Mouse (Mus musculus) forebrain, embryonic 15.5 days (tissue): ENCODE measurements around the gene Trak2. TPM values are rescaled to one million over a fixed set of nuclear protein-coding genes. Genes with fewer than 3 reads are reported as not detected.
"Not testable (repeated sequence)": the region's sequence is repeated elsewhere in the genome, so short reads cannot be mapped to it uniquely, and the experiment has no call there.

Experiments used
- ATAC-seq: fragments of 200-750 bp; cut with Nextera tagmentation; replicated peaks from 2 replicates; pipeline ENCODE4 v1.8.0; 2017; ENCODE audit warnings: mild to moderate bottlenecking, moderate TSS enrichment, moderate library complexity
- H3K27ac ChIP-seq: fragments of 300-500 bp; sonication (generic); replicated peaks from 2 replicates; pipeline ENCODE4 v1.5.1; 2015; ENCODE audit warnings: mild to moderate bottlenecking, inconsistent platforms
- H3K27me3 ChIP-seq: fragments of 300-500 bp; sonication (generic); 2 replicates; pipeline ENCODE4 v1.6.1; 2015; ENCODE audit warnings: inconsistent platforms
- H3K36me3 ChIP-seq: fragments of 300-500 bp; sonication (generic); 2 replicates; pipeline ENCODE4 v1.6.1; 2015; ENCODE audit warnings: mild to moderate bottlenecking, inconsistent platforms
- H3K4me1 ChIP-seq: fragments of 300-500 bp; sonication (generic); 2 replicates; pipeline ENCODE4 v1.6.1; 2015; ENCODE audit warnings: inconsistent platforms
- H3K4me2 ChIP-seq: fragments of 300-500 bp; sonication (generic); replicated peaks from 2 replicates; pipeline ENCODE4 v1.6.1; 2015; ENCODE audit warnings: mild to moderate bottlenecking, inconsistent platforms
- H3K4me3 ChIP-seq: fragments of 300-500 bp; sonication (generic); 2 replicates; pipeline ENCODE4 v1.5.1; 2015; ENCODE audit warnings: mild to moderate bottlenecking, inconsistent platforms
- H3K9ac ChIP-seq: fragments of 300-500 bp; sonication (generic); replicated peaks from 2 replicates; pipeline ENCODE4 v1.6.1; 2015; ENCODE audit warnings: mild to moderate bottlenecking, inconsistent platforms
- H3K9me3 ChIP-seq: fragments of 300-500 bp; sonication (generic); 2 replicates; pipeline ENCODE4 v1.6.1; 2016; ENCODE audit warnings: inconsistent platforms
- WGBS: fragments of 180-500 bp; shearing (Covaris S2); methylation state at CpG from one replicate; pipeline ENCODE4 v1.1.7; 2015; ENCODE audit warnings: mixed read lengths; 5-methylcytosine and 5-hydroxymethylcytosine counted together
- polyA plus RNA-seq: library from polyadenylated mRNA; unstranded; fragments of >200 nt; fragmentation: Nextera tagmentation; extraction: Ambion mirVana; gene quantifications from 2 replicates; pipeline ENCODE4 v1.2.1, GENCODE M21; 2015

The Trak2 gene
- polyA plus RNA-seq, 1 experiment from 2014 or later, result 21.3 TPM

GRCm38 (mm10) chr1:58962865-58963264 lies 10.4 kb downstream of the Trak2 start:
- no peak for ATAC-seq
- Histone ChIP-seq H3K36me3 (no peaks in the 10 kb centered on the region), H3K4me2 (no peak overlapping the region), H3K9ac (no peak overlapping the region), H3K27me3 (no peaks in the 10 kb centered on the region), H3K27ac (no peak overlapping the region), H3K4me1 (peaks cover 3% of the 10 kb centered on the region; the same call in 1 of the 2 replicates), H3K9me3 (no peaks in the 10 kb centered on the region), H3K4me3 (no peak overlapping the region)

- WGBS, result 89% methylated on average over 5 of the region's 5 CpGs
- Histone ChIP-seq H3K4me2 (no peak overlapping the region), H3K4me1 (peaks cover 3% of the 10 kb centered on the region; the same call in 1 of the 2 replicates), H3K9ac (no peak overlapping the region), H3K27ac (no peak overlapping the region), H3K4me3 (no peak overlapping the region), H3K9me3 (no peaks in the 10 kb centered on the region), H3K36me3 (no peaks in the 10 kb centered on the region), H3K27me3 (no peaks in the 10 kb centered on the region)
- no peak for ATAC-seq
Measured at GRCm38 (mm10) chr1:58962418-58962817, 10.8 kb downstream of the Trak2 start.

GRCm38 (mm10) chr1:58961152-58961893 lies 11.9 kb downstream of the Trak2 start:
- H3K9ac ChIP-seq, result no peak overlapping the region
- peaks cover 3% of the 10 kb centered on the region; the same call in 1 of the 2 replicates for H3K4me1 ChIP-seq
- no peaks in the 10 kb centered on the region for H3K9me3 ChIP-seq
- H3K36me3 ChIP-seq, result no peaks in the 10 kb centered on the region
- WGBS, result 70% methylated on average over 12 of the region's 12 CpGs
- no peaks in the 10 kb centered on the region for H3K27me3 ChIP-seq
- H3K4me2 ChIP-seq, result no peak overlapping the region
- no peak for ATAC-seq
- H3K4me3 ChIP-seq, result no peak overlapping the region
- no peak overlapping the region for H3K27ac ChIP-seq

GRCm38 (mm10) chr1:58959682-58960081 lies 13.5 kb downstream of the Trak2 start:
- Histone ChIP-seq H3K27me3 (no peaks in the 10 kb centered on the region), H3K36me3 (no peaks in the 10 kb centered on the region), H3K9ac (no peak overlapping the region), H3K4me2 (no peak overlapping the region), H3K27ac (no peak overlapping the region), H3K4me3 (no peak overlapping the region), H3K9me3 (no peaks in the 10 kb centered on the region), H3K4me1 (peaks cover 3% of the 10 kb centered on the region; the same call in 1 of the 2 replicates)
- 90% methylated on average over 2 of the region's 2 CpGs for WGBS
- ATAC-seq, result no peak

- not testable (repeated sequence) for H3K27me3 ChIP-seq, H3K27ac ChIP-seq
Measured at GRCm38 (mm10) chr1:58958789-58959526, 14.3 kb downstream of the Trak2 start.

GRCm38 (mm10) chr1:58957931-58958330 lies 15.3 kb downstream of the Trak2 start:
- no peak overlapping the region for H3K4me3 ChIP-seq
- no peaks in the 10 kb centered on the region for H3K9me3 ChIP-seq
- ATAC-seq, result no peak
- no peak overlapping the region for H3K27ac ChIP-seq
- 64% methylated on average over 2 of the region's 2 CpGs for WGBS
- H3K36me3 ChIP-seq, result no peaks in the 10 kb centered on the region
- no peak overlapping the region for H3K9ac ChIP-seq
- no peak overlapping the region for H3K4me2 ChIP-seq
- H3K27me3 ChIP-seq, result no peaks in the 10 kb centered on the region
- H3K4me1 ChIP-seq, result peaks cover 3% of the 10 kb centered on the region; the same call in 1 of the 2 replicates

More at GRCm38 (mm10) chr1:58958789-58959526, 14.3 kb downstream of the Trak2 start:
- not testable (repeated sequence) for H3K9me3 ChIP-seq, H3K9ac ChIP-seq, H3K4me1 ChIP-seq, H3K4me2 ChIP-seq, ATAC-seq, H3K4me3 ChIP-seq, H3K36me3 ChIP-seq
- 78% methylated on average over 16 of the region's 16 CpGs for WGBS

GRCm38 (mm10) chr1:58956229-58956628 lies 17.0 kb downstream of the Trak2 start:
- WGBS, result 85% methylated on average over 9 of the region's 9 CpGs
- no peak overlapping the region for H3K4me3 ChIP-seq
- no peak overlapping the region for H3K4me2 ChIP-seq
- H3K27me3 ChIP-seq, result no peaks in the 10 kb centered on the region
- H3K36me3 ChIP-seq, result no peaks in the 10 kb centered on the region
- ATAC-seq, result no peak
- no peak overlapping the region for H3K27ac ChIP-seq
- H3K9me3 ChIP-seq, result no peaks in the 10 kb centered on the region
- peaks cover 3% of the 10 kb centered on the region; the same call in 1 of the 2 replicates for H3K4me1 ChIP-seq
- no peak overlapping the region for H3K9ac ChIP-seq

- Histone ChIP-seq H3K9me3 (no peaks in the 10 kb centered on the region), H3K4me2 (no peak overlapping the region), H3K4me1 (peaks cover 3% of the 10 kb centered on the region; the same call in 1 of the 2 replicates), H3K36me3 (no peaks in the 10 kb centered on the region), H3K27ac (no peak overlapping the region), H3K27me3 (no peaks in the 10 kb centered on the region), H3K4me3 (no peak overlapping the region), H3K9ac (no peak overlapping the region)
- 83% methylated on average over 3 of the region's 3 CpGs for WGBS
- ATAC-seq, result no peak
Measured at GRCm38 (mm10) chr1:58955716-58956115, 17.5 kb downstream of the Trak2 start.

- H3K36me3 ChIP-seq, result no peaks in the 10 kb centered on the region
- ATAC-seq, result no peak
Measured at GRCm38 (mm10) chr1:58954578-58955410, 18.4 kb downstream of the Trak2 start.

GRCm38 (mm10) chr1:58953686-58954434 lies 19.4 kb downstream of the Trak2 start:
- Histone ChIP-seq H3K4me1 (peaks cover 3% of the 10 kb centered on the region; the same call in 1 of the 2 replicates), H3K4me3 (no peak overlapping the region), H3K4me2 (no peak overlapping the region), H3K9ac (no peak overlapping the region), H3K9me3 (no peaks in the 10 kb centered on the region), H3K27me3 (no peaks in the 10 kb centered on the region), H3K27ac (no peak overlapping the region), H3K36me3 (no peaks in the 10 kb centered on the region)
- 92% methylated on average over 9 of the region's 9 CpGs for WGBS
- no peak for ATAC-seq

More at GRCm38 (mm10) chr1:58954578-58955410, 18.4 kb downstream of the Trak2 start:
- Histone ChIP-seq H3K4me1 (peaks cover 3% of the 10 kb centered on the region; the same call in 1 of the 2 replicates), H3K27me3 (no peaks in the 10 kb centered on the region), H3K9ac (no peak overlapping the region), H3K27ac (no peak overlapping the region), H3K9me3 (no peaks in the 10 kb centered on the region), H3K4me2 (no peak overlapping the region), H3K4me3 (no peak overlapping the region)
- WGBS, result 79% methylated on average over 8 of the region's 8 CpGs

GRCm38 (mm10) chr1:58952997-58953396 lies 20.2 kb downstream of the Trak2 start:
- WGBS, result 52% methylated on average over 4 of the region's 4 CpGs
- Histone ChIP-seq H3K9ac (no peak overlapping the region), H3K4me1 (no peaks in the 10 kb centered on the region), H3K36me3 (no peaks in the 10 kb centered on the region), H3K4me2 (no peak overlapping the region), H3K27ac (no peak overlapping the region), H3K4me3 (no peak overlapping the region), H3K9me3 (no peaks in the 10 kb centered on the region), H3K27me3 (no peaks in the 10 kb centered on the region)
- no peak for ATAC-seq
